Mouse (Mus musculus) layer of hippocampus, adult 8-10 months (tissue): ENCODE data around the gene Gm3646. TPM values are rescaled to one million over a fixed set of nuclear protein-coding genes. Genes with fewer than 3 reads are reported as not detected.

Experiments
- DNase-seq, 2 experiments: peaks; one replicate each; pipeline ENCODE4 v3.0.0; 2022; ENCODE audit warnings: low spot score in 2 of 2
- total RNA-seq, 4 experiments: library from RNA; stranded (reverse); gene quantifications; 2 replicates each; pipeline ENCODE4 v1.2.4; 2022

Gm3646 gene
- total RNA-seq = not detected

DNA sequence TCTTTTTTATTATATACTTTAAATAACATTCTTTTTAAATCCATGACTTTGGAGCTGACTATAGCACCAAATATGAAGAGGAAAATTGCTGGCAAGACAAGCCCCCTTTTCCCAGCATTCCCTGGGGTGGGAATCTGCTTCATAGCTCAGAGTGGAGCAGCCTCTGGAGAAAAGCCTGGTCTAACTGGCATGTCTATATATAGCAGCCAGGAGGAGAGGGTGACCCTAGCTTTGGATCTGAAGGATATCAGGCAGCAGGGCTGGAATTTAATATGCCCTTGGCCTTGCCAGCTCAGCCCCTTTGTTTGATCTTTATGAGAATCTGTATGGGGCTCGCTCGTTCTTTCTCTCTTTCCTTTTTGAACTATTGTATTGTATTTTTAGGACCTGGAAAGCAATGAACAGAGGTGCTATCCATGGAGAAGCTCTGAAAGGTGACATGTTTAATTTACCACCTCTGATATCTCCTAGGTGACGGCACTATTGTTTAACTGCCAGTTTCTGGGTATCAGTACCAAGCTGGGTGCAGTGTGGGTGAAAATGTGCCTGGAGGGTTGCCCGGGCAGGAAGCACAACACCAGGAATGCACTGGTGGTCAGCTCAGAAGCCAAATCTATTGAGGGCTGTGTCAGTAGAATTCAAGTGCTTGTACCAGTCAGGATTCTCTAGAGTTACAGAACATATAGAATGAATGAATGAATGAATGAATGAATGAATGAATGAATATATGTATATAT, at the start of gene Gm3646:
TSS of gene Gm3646 (minus strand) at position 90 of the 737 bp plus-strand sequence.
- no peak for DNase-seq

DNA sequence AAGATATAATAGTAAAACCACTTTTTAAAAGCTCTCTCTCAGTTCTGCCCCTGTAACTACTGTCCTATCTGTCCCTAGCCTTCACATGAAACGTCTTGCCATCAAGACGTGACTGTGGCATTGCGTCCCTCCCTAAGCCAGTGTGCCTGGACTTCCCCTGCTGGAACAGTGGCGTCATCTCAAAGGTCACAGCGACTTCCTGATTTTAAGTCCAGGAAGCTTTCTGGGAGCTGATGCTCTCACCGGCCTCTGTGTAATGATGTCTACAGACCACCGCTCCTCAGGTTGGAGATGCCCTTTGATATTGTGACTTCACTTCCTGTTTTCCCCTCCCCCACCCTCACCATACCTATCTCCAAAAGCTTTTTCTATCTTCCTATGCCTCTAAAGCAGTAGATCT, 41.9 kb upstream of the Gm3646 start:
- DNase-seq = no peak

- no peak for DNase-seq
Measured at GRCm38 (mm10) chr1:39846031-39846550, 41.0 kb upstream of the Gm3646 start.

DNA sequence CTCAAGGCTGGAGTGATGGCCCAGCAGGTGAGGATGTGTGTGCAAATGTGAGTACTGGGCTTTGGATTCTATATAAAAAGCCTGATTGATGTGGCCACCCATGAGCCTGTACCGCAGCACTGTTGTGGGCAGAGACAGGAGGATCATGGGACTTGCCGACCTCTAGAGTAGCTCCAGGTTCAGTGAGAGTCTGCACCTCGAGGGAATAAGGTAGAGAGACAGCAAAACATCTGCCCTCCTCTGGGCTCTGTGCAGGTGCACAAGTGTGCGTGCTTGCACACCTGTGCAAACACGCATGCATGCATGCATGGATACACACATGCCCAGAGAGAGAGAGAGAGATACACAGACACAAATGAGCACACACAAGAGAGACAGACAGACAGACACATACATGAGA, 38.2 kb upstream of the Gm3646 start:
- DNase-seq = no peak

DNA sequence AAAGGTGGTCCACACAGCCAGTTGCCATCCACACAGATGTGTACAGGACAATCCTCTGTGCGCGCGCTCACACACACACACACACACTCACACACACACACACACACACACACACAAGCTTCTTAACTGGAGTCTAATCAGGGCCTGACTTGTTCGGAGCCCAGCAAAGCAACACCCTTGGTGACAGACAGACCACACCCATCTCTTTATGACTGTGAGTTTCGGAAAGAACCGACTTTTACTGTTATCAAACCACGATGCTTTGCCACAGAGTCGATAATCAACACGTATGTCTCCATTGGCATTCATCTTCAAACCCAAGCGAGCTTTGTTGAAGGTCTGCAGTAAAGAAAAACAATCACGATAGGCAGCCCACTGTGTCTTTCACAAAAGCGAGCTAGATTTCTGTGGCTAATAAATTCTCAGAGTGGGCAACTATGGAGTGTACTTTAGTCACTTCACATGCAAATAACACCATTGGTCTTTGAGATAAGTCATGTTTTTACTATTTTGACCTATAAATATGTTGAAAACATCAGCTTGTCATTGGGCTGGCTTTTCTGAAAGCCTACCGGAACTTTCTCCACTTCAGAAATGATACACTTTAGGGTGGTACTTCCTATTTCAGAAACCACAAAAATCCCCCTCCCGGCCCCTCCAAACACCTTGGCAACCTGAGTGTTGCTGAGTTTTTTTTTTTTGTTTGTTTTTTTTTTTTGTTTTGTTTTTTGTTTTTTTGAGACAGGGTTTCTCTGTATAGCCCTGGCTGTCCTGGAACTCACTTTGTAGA, 37.3 kb upstream of the Gm3646 start:
- DNase-seq = no peak

DNA sequence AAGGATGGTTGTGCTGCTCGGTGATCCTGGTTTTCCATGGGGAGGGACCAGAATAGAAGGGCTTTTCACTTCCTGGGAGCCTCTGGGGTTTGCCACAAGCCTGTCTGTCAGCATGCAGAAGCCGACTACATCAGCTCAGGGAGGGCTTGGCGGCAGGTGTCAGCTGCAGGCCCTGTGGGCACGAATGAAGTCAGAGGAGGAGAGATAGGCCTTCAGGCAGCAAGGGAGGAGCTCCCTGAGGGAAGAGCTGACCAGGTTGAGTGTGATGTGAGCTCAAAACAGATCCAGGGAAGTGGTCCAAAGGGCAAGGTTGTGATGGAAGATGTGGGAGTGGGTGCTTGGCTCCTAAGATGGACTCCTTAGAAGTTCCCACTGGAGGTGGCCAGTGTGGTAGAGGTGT, 35.7 kb upstream of the Gm3646 start:
- no peak for DNase-seq

GRCm38 (mm10) chr1:39839838-39840237, 34.7 kb upstream of the Gm3646 start:
- no peak for DNase-seq

DNA sequence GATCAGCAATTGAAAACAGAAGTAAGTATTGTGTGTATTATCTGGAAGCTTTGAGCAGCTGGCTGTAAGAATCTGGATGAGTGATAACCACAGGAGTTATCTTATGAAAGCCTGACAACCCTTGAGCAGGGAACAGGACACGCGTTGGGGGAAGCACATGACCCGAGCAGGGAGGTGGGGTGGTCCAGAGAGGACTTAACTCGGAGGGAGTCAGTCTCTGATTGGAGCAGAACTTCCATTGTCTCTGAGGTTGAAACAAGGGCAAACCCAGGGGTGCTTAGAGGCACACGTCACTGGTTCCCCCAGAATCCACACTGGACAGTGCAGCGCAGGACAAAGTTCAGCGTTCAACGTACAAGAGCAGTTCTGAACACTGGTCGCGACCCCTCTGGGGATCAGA, 34.1 kb upstream of the Gm3646 start:
- DNase-seq = no peak

DNA sequence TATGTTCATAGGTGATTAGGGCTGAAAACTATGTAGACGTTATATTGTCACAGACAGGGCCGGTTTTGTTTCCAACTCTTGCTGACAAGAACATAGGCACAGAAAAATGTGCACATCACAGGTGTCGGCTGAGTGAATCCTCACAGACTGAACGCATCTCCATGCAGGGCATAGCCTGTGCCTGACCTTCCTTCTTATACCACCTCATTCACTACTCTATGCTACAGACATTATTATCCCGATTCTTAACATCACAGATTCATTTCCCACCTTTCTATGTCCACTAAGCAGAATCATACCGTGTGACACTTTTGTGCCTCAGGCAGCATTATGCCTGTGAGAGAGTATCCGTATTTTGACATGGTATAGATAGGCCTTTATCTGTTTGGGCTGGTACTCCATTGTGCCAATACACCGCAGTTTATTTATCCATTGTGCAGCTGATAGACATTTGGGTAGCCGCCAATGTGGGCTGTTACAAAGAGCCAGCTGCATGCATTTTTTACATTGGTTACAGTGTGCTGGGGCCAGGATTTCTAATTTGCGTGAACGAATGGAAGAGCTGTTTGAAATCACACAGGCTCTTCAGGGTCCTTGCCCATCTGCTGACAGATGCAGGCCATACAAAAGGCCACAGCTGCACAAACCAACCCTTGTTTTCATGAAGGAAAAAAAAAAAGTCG, 33.5 kb upstream of the Gm3646 start:
- peak; percentile 25 for DNase-seq

- no peak for DNase-seq
Measured at GRCm38 (mm10) chr1:39831594-39832039, 26.5 kb upstream of the Gm3646 start.

DNA sequence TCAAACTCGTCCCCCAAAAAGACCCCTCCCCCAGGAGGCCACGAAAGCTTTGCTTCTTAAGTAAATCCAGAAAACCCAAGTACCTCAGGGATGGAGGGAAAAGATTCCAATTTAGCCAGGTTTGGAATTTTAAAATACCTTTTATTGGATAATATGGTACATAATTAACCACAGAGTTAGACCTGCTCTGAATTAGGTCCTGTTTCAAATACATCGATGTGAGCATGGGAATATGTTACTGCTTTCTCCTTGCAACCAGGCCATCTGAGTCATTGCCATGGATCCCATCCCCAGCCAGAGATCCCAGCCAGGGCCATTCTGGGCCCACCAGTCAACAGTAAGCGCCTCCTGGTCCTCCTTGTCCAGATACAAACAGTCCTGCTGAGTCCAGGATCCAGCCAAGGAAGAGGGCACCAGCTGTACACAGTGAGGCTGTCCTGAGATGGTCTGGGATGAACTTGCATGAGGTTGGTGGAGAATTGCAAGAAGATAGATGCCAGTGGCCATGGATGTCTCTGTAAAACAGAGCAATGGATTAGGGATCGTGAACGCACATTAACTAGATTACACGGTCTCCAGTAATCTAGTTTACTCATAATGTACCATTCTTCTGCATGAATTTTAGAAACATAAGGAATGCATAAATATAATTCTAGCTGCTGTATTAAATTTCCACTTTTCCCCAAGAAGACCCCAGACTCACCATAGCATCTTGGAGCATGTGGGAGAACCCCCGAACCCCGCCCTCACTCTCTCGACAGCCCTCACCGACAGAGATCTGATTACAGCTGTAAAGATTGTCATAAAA, 25.9 kb upstream of the Gm3646 start:
- DNase-seq = no peak

- DNase-seq = no peak
Measured at GRCm38 (mm10) chr1:39824902-39825301, 19.8 kb upstream of the Gm3646 start.

DNA sequence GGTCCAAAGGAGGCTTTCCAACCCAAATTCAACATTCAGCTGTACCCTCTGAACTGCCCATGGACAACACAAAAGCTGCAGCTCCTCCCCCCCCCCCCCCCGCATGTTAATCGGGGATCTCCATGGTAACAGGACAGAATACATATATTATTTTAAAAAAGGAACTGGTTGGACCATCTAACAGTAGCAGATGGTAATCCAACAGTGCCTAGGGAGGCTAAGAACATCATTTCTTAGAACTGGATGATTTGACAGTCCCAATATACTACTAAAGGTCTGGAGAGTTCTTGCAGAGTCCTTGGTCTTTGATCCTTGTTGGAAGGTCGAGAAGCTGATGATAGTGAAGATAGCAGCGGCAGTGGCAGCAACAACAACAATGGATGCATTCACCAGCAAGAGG, 19.1 kb upstream of the Gm3646 start:
- DNase-seq = no peak

GRCm38 (mm10) chr1:39819596-39819995, 14.5 kb upstream of the Gm3646 start:
- no peak for DNase-seq

DNA sequence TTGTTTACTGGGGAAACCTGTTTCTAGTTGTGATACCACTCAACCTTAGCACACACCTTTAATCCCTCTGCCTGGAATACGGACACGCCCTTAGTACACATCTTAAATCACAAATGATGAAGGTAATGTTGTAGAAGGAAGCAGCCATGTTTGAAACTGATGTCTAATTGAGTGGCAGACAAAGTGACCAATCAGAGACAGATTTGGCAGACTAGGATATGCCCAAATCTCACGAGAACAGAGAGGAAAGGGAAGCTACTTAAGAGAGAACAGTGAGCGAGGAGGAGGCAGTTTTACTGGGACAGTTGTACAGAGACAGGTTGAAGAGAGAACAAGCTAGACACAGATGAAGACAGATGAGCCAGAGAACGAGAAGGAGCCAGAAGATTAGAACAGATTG, 10.6 kb upstream of the Gm3646 start:
- DNase-seq = no peak

DNA sequence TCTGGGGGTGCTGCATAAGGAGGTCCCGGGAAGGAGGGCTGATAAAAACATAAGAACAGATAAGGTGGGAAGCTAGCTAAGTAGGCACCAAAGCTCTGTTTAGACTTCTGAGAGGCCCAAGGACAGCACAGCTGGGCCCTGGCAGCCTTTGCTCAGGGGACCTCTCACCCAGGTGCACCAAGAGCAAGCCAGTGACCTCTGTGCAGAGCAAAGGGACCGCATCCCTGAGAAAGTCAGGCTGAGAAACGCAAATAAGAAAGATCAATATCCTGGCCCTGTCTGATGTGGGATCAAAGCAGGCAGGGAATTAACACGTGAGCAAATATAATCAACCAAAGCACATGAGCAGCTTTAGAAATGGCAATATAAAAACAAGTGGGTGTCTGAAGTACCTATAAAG, 7.9 kb upstream of the Gm3646 start:
- no peak for DNase-seq

GRCm38 (mm10) chr1:39804789-39805188, 343 bp downstream of the Gm3646 start:
- DNase-seq = no peak

DNA sequence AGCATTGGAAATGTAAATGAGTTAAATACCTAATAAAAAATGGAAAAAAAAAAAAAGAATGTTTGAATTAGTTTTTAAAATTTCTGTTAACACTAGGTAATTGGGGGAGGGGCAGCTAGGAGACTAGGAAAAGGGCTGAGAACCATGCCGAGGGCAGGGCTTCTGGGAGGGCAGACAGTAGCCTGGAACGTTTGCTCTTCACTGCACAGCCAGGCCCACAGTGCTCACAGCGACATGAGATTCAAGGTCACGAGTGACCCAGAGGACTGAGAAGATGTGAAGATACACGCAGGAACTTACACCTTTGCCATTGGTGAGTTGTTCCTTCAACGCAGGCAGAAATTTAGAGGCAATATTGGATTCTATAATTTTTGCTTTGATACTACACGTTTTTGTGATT, 2.2 kb downstream of the Gm3646 start:
- no peak for DNase-seq

GRCm38 (mm10) chr1:39797496-39797895, 7.6 kb downstream of the Gm3646 start:
- DNase-seq = no peak

- no peak for DNase-seq
Measured at GRCm38 (mm10) chr1:39796765-39797164, 8.4 kb downstream of the Gm3646 start.

GRCm38 (mm10) chr1:39784632-39785031, 20.5 kb downstream of the Gm3646 start:
- no peak for DNase-seq
